Mouse (Mus musculus): ENCODE measurements around the gene Serpinh1.
A peak's percentile ranks its signal among the peaks of the same experiment; 100 is the strongest.

Gene Serpinh1

DNA sequence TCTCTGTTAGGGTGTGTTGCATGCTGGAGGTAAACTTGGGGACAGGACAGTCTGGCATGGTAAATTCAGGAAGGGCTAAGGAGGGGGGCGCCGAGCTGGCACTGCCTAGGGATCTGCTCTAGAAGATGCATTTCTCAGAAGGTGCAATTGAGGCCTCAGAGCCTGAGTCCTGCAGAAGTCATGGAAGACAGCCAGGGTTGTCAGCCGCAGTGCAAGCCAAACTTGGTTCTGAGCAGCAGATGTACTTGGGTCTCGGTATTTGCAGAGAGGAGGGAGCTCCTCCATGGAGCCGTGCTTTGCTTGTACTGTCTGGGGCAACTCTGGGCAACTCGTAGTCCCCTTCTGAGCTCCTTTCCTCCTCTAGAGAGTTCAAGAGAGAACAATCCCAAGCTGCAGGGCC lies 26.9 kb downstream of the Serpinh1 start:
- no peak for DNase-seq (ENCODE audit: extremely low spot score)

DNA sequence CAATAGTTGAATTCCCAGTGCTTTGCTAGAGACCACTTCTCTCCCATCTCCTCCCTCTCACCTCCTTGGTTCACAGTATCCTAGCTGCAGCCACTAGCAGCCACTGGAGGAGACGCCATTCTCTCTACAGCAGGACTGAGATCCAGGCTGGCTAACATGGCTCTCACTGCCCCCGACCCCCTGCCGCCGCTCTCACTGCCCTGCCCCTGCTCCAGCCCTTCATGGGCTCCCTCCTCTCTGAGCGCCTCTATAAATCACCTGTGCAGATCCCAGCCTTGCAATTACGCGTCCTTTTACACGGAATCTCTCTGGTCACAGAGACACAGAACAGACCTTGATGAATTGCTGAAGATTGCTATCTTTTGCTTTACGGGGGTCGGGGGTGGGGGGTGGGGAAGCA lies 28.2 kb downstream of the Serpinh1 start:
- no peak for DNase-seq (ENCODE audit: extremely low spot score)

- no peak for DNase-seq (ENCODE audit: extremely low spot score)
These were observed 29.7 kb downstream of the Serpinh1 start for GRCm38 (mm10) chr7:99323321-99323700.

GRCm38 (mm10) chr7:99322691-99323320 lies 30.2 kb downstream of the Serpinh1 start:
- no peak for DNase-seq (ENCODE audit: extremely low spot score)

- no peak for DNase-seq (ENCODE audit: extremely low spot score)
These were observed 32.5 kb downstream of the Serpinh1 start for GRCm38 (mm10) chr7:99320524-99320923.

DNA sequence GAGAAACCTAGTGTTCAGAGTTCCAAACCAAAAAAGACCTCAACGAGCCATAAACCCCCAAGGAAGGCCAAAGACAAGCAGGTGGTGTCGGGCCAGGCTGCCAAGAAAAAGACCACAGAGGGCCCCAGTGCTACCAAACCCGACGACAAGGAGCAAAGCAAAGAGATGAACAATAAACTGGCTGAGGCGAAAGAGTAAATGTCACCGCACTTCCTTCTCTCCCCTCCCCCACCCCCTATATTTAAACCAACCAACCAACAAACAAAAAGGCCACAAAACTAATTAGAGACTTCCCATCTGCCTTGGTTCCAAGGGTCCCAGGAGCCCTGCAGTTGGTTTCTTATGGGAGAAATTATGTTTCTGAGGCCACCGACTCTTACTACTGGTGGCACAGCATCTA lies 35.6 kb downstream of the Serpinh1 start:
- no peak for DNase-seq (ENCODE audit: extremely low spot score)

GRCm38 (mm10) chr7:99316207-99316606 lies 36.8 kb downstream of the Serpinh1 start:
- no peak for DNase-seq (ENCODE audit: extremely low spot score)

- DNase-seq (ENCODE audit: extremely low spot score) = no peak
These were observed 38.5 kb downstream of the Serpinh1 start for GRCm38 (mm10) chr7:99314565-99314964.

DNA sequence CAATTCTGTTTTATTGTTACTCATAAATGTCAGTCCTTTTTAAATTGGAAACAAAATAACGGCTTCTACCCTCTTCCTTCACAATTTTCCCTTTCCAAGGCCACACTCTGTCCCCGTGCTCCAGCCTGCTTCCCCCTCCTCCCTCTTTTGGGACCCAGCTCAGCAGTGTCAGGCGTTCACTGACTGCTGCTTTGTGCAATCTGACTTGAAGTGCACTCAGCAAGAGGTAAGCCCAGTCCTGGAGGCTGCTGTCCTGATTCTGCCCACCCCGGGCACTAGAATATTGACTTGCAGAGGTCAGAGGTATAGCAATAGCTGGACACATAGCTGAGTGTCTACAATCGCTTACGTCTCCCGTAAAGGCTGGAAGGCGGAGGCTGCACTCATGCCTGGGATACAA lies 39.8 kb downstream of the Serpinh1 start:
- no peak for DNase-seq (ENCODE audit: extremely low spot score)

- DNase-seq (ENCODE audit: extremely low spot score) = peak; percentile 40
These were observed 40.3 kb downstream of the Serpinh1 start for GRCm38 (mm10) chr7:99312671-99313143.

GRCm38 (mm10) chr7:99312058-99312457 lies 41.0 kb downstream of the Serpinh1 start:
- DNase-seq (ENCODE audit: extremely low spot score) = no peak

DNA sequence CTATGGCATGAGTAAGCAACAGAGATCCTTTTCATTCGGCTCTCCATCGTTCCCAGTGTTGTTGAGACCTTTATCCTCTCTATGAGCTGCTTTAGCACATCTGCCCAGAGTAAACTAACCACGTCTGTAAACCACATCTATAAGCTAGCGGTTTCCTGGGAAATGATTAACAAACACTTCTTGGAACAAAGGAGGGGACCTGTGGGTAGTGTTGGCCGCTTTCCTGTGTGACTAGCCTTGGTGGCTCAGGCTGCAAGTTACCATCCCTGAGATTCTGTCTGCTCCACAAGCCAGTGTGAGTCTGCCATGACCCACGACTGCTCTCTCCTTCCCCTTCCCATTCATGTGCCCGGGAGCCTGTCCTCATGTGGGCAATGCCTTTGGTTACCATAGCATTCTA lies 41.6 kb downstream of the Serpinh1 start:
- DNase-seq (ENCODE audit: extremely low spot score) = no peak

DNA sequence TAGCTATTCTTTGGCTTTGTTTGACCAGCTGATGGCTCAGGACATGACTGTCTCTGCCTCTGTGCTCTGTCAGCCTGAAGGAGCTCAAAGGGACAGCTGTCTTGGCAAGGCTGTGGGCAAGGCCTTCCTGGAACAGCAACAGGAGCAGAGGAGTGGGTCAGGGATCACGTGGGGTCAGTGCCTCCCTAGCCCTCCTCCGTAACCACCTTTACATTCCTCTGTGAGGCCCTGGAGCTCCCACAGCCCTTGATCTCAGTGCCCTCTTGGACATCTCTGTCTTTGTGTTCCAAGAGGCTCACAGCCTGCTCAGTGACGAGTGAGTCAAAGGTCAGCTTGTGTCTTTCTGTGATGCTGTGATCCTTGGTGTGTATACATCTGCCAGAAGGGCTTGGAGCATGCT lies 46.4 kb downstream of the Serpinh1 start:
- DNase-seq (ENCODE audit: extremely low spot score) = peak; percentile 69

GRCm38 (mm10) chr7:99305688-99306087 lies 47.4 kb downstream of the Serpinh1 start:
- DNase-seq (ENCODE audit: extremely low spot score) = no peak

GRCm38 (mm10) chr7:99304949-99305372 lies 48.1 kb downstream of the Serpinh1 start:
- no peak for DNase-seq (ENCODE audit: extremely low spot score)

- no peak for DNase-seq (ENCODE audit: extremely low spot score)
These were observed 49.0 kb downstream of the Serpinh1 start for GRCm38 (mm10) chr7:99304029-99304428.

GRCm38 (mm10) chr7:99300650-99301175 lies 52.3 kb downstream of the Serpinh1 start:
- peak; percentile 44 for DNase-seq (ENCODE audit: extremely low spot score)
